Mouse (Mus musculus) left cerebral cortex, adult 11 months (tissue): ENCODE measurements around the gene Med11.

Experiments
- DNase-seq: peaks from one replicate; pipeline ENCODE4 v3.0.0; 2022; ENCODE audit warnings: low spot score

The Med11 gene

GRCm38 (mm10) chr11:70502018-70502417 is 50.3 kb downstream of the Med11 start:
- no peak for DNase-seq
